In genomic region chr17:27703961-27704621, GRCm38 (mm10) we compare ENCODE assay signal across 12 mouse cellular contexts. TPM values are rescaled to one million over a fixed set of nuclear protein-coding genes. Genes with fewer than 3 reads are reported as not detected.
A peak's percentile ranks its signal among the peaks of the same experiment; 100 is the strongest.
DNase-seq lines count a peak whose midpoint lies in the region; ATAC-seq and TF ChIP-seq lines count a peak whose summit lies in the region.
"Had no signal": no experiment of that assay in that cellular context is flagged by ENCODE, and none has a peak within 500 bp of the region (broad histone marks: within the 10 kb centered on the region; RNA-seq: fewer than 3 reads in every experiment).

No protein-coding gene starts in this region.

- H3K27ac ChIP-seq in layer of hippocampus, adult 2 months: peak overlapping the region; percentile 20; the same call in 1 of the 2 replicates
- no peak overlapping the region for H3K27ac ChIP-seq in embryonic facial prominence, embryonic 14.5 days (replicated peaks; ENCODE audit: low read depth, low read length)
- H3K27ac ChIP-seq: hindbrain, embryonic 15.5 days; lung, embryonic 15.5 days had no signal

- peak; percentile 29 for DNase-seq in CD4-positive, CD25-positive, alpha-beta regulatory T cell, adult 2 months (ENCODE audit: low read depth, low spot score)
- DNase-seq in layer of hippocampus, adult 2 months (ENCODE audit: low spot score in 2 of 2): peak in 1 of 2 experiments; percentile 68
- no peak for DNase-seq in layer of hippocampus, adult 9-10 months (ENCODE audit: low spot score)
- peak; percentile 83 for DNase-seq in NIH3T3 (ENCODE audit: low read depth)
- DNase-seq in embryonic facial prominence, embryonic 14.5 days (ENCODE audit: low spot score): peak; percentile 75
- DNase-seq in ovary, postnatal 10 days (ENCODE audit: low spot score): no peak
- DNase-seq in spleen, adult 12 weeks (ENCODE audit: low spot score): no peak
- DNase-seq: heart, adult 11 months had no signal

- no peak overlapping the region for H3K9ac ChIP-seq in embryonic facial prominence, embryonic 14.5 days (ENCODE audit: low read depth, low read length)
- H3K9ac ChIP-seq: hindbrain, embryonic 15.5 days; lung, embryonic 15.5 days had no signal

- H3K9me3 ChIP-seq in embryonic facial prominence, embryonic 14.5 days (ENCODE audit: control insufficient read depth, low read length): 0 out of 2 replicates have a peak, but pooled peaks cover 1% of the 10 kb centered on the region
- H3K9me3 ChIP-seq: hindbrain, embryonic 15.5 days; lung, embryonic 15.5 days had no signal

- WGBS in embryonic facial prominence, embryonic 14.5 days: 56% methylated on average over 5 of the region's 5 CpGs

- no peak overlapping the region for H3K4me2 ChIP-seq in embryonic facial prominence, embryonic 14.5 days (ENCODE audit: low read depth, low read length)
- H3K4me2 ChIP-seq: hindbrain, embryonic 15.5 days; lung, embryonic 15.5 days had no signal

- H3K36me3 ChIP-seq in embryonic facial prominence, embryonic 14.5 days (ENCODE audit: control insufficient read depth, insufficient read depth, low read length): no peaks in the 10 kb centered on the region
- H3K36me3 ChIP-seq: hindbrain, embryonic 15.5 days; lung, embryonic 15.5 days had no signal

- H3K27me3 ChIP-seq in embryonic facial prominence, embryonic 14.5 days (replicated peaks; ENCODE audit: control insufficient read depth, insufficient read depth, low read length): no peaks in the 10 kb centered on the region

- H3K4me3 ChIP-seq in layer of hippocampus, adult 2 months: no peak overlapping the region
- H3K4me3 ChIP-seq in embryonic facial prominence, embryonic 14.5 days (ENCODE audit: low read depth, low read length): no peak overlapping the region
- H3K4me3 ChIP-seq: hindbrain, embryonic 15.5 days; lung, embryonic 15.5 days had no signal

- no peak for TF ChIP-seq CTCF in layer of hippocampus, adult 2 months (conservative IDR thresholded peaks at IDR 0.05)

- peaks cover 12% of the 10 kb centered on the region for H3K4me1 ChIP-seq in embryonic facial prominence, embryonic 14.5 days (ENCODE audit: control insufficient read depth, insufficient read depth, low read length)

- ATAC-seq in CD4-positive, CD25-positive, alpha-beta regulatory T cell, adult 4 months: no peak
- ATAC-seq in embryonic facial prominence, embryonic 14.5 days (ENCODE audit: low read depth): 0 out of 2 replicates have a peak, but pooled peaks have one; percentile 3

RNA-seq across cellular contexts. Expression of gene Spdef, which starts 24.7 kb away (rescaled TPM):
- not detected for polyA plus RNA-seq in CD4-positive, CD25-positive, alpha-beta regulatory T cell, adult 4 months (2017; shearing (Covaris generic))
- total RNA-seq in layer of hippocampus, adult 2 months (2021): under 1 TPM; 0.59 to 0.61 TPM
- polyA plus RNA-seq in embryonic facial prominence, embryonic 14.5 days (2014; fragmentation: Nextera tagmentation; extraction: Ambion mirVana): 0.26 and 1.6 TPM in 2 replicates
- total RNA-seq: layer of hippocampus, postnatal 25 days had no signal

RNA-seq across cellular contexts. Expression of gene Pacsin1, which starts 48.8 kb away (rescaled TPM):
- polyA plus RNA-seq in CD4-positive, CD25-positive, alpha-beta regulatory T cell, adult 4 months (2017; shearing (Covaris generic)): 10 to 100 TPM; 36.5 to 37.2 TPM
- total RNA-seq in layer of hippocampus, adult 2 months (2021): 100 to 1,000 TPM; 321 to 335 TPM
- 4.4 and 6.1 TPM in 2 replicates for polyA plus RNA-seq in embryonic facial prominence, embryonic 14.5 days (2014; fragmentation: Nextera tagmentation; extraction: Ambion mirVana)

Comparison
In these comparisons a context has a peak if more than half of its experiments do, and no peak if none do; other contexts are left out.
1. DNase-seq: peak in CD4-positive, CD25-positive, alpha-beta regulatory T cell, adult 2 months (single experiment), NIH3T3 (single experiment) and embryonic facial prominence, embryonic 14.5 days (single experiment); none in layer of hippocampus, adult 9-10 months (single experiment), ovary, postnatal 10 days (single experiment) and spleen, adult 12 weeks (single experiment).